Mouse (Mus musculus) right cerebral cortex, postnatal 10 days (tissue): ENCODE data around the gene Adora1.

Experiments
- DNase-seq, 2 experiments: peaks; one replicate each; pipeline ENCODE4 v3.0.0; 2021; ENCODE audit warnings: low spot score in 2 of 2

Adora1 gene

DNA sequence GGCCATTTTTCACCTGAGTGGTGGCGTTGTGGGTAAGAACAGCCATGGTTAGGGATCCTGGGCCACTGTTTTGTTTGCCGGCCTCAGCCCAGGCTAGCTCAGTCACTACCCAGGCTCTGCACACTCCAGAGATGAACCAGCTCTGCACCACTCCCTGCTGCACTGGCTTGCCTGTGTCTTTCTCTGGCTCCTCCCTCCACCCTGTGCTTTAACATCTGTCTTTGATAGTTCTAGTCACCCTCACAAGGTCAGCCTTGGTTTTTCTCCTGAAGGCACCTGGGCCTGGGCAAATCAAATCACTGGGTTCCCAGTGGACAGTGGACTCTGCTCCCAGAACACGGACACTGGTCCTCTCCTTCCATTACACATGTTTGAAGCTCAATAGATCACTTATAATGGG, 81.1 kb downstream of the Adora1 start:
- no peak for DNase-seq

DNA sequence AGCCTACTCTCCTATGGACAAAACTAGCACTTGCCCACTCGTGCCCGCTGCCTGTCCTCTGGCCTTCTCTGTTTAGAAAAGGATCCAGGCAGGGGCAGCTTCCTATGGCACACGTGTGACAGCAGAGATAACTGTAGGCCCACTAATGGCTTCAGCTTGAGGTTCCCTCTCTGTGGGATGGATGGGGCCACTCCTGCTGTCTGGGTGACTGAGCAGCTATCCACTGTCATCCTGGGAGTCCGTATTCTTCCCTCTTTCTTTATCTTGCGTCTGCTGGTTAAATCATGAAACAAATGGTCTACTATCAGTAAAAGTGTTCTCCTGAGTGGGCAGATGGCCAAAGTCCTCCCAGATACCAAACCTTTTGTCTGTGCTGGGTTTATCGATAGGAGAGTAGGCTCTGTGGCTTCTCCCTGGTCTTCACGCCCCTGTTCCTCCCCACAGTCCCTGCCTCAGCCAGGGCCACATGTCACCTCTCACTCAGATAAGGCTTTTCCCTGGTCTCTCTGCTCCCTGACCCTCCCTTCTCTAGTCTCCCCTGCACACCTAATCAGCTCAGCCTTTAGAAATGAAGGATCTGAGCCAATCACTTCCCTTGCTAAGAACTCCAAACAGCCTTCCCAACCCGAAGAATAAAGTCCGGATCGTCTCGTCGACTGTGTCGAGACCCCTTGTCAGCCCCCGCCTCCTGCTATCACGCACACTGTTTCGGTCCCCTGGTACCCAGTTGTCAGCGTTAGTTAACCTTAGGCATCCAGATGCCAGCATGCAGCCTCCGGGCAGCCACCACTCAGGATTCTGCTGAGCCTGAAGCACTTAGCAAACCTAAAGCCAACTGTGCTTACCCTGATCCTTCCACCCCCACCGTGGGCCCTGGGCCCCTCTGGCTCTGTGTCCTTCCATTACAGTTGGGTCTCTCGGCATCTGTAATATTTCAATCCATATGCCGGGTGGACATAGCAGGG, 82.3 kb downstream of the Adora1 start:
- no peak for DNase-seq

DNA sequence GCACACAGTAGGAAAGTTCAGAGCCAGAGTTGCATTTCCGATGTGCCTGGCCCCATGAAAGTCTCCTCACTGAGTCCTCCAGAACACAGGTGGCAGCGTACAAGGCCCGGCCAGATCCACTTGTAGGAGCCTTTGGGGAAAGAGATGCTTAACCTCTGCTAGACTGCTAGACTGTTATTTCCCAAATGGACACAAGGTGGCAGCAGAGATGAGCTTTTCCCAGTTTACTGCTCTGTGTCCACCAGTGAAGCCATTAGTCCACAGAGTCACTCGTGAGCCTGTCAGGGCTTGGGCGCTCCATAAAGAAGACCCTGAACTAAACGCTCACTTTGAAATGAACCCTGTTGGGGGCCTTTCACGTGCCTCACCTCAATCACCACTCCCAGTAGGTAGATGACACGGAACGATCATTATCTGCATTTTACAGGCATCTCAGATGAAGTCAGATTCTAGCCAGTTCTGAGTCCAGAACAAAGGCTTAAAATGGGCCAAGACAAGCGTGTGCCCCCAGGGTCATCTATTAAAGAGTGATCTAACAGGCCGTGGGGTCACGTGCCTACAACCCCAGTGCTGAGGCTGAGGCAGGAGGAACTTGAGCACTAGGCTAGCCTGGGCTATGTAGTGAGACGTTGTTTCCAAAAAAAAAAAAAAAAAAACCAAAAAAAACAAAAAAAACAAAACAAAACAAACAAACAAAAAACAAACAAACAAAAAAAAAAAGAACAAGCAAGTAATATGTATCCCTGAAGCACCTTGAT, 83.4 kb downstream of the Adora1 start:
- peak; percentile 81 to 87 for DNase-seq

DNA sequence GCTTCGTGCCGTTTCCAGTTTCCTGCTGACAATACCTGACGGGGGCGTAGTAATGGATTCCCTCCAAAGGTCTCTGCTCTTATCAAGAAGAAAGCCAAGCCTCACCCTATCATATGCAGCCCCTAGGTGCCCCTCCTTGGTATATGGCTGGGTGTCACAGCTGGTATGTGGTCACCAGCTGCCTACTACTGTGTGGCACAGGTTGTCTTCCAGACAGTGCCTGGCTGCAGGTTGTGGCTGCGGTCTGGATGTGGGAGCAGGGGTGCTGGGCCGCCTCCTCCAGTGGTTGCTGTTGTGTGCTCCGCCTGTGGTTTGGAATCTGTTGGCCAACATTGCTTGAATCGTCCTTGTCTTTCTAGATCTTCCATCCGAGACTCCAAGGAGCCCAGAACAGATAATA, 84.5 kb downstream of the Adora1 start:
- DNase-seq = no peak

DNA sequence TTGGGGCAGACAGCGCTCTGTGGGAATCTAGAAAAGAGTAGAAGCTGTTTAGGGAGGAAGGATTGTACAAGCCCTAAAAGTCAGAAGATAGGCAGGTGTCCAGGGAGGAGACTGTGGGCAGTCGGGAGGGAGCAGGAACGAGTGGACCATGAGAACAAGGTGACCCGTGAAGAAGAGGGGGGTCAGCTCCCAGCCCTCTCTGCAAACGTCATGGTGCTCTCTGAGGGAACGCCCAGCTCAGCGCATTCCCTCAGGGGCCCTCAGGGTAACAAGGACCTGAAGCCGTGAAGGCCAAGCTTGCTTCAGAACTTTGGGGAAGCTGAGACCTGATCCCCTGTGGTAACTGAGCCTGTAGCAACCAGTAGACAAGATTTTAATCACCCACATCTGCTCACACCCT, 85.2 kb downstream of the Adora1 start:
- no peak for DNase-seq
